Mouse (Mus musculus): ENCODE measurements around the gene Kprp.

DNA sequence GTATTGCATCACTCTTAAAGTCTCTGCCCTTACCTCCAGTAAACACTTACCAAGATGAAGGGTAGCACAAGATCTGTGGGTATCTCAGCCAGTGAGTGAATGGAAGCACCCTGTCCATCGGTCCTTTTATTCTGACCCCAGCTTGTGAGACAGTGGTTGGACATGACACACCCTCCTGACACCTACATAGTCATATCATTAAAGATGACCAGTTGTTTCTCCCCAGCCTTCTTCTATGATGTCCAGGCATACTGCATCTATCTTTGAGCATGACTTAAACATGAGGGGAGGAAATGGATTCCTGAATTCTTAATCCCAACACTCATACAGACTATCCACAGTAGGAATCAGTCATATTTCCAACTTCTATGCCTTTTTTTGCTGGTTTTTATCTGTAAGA is 36.6 kb downstream of the Kprp start, which contains the start of gene Lce1j:
- TF ChIP-seq GATA1 (IDR thresholded peaks at IDR 0.05; ENCODE audit: low read length) (no peak), TAL1 (IDR thresholded peaks at IDR 0.05; ENCODE audit: low read length) (no peak)

Data from erythroblast, embryonic 14.5 days (primary cell).